Mouse (Mus musculus): ENCODE measurements around the gene Rhobtb3. TPM values are rescaled to one million over a fixed set of nuclear protein-coding genes. Genes with fewer than 3 reads are reported as not detected.

The Rhobtb3 gene
- total RNA-seq, 2 experiments from 2014 or later, result 0.30 to 1.3 TPM

DNA sequence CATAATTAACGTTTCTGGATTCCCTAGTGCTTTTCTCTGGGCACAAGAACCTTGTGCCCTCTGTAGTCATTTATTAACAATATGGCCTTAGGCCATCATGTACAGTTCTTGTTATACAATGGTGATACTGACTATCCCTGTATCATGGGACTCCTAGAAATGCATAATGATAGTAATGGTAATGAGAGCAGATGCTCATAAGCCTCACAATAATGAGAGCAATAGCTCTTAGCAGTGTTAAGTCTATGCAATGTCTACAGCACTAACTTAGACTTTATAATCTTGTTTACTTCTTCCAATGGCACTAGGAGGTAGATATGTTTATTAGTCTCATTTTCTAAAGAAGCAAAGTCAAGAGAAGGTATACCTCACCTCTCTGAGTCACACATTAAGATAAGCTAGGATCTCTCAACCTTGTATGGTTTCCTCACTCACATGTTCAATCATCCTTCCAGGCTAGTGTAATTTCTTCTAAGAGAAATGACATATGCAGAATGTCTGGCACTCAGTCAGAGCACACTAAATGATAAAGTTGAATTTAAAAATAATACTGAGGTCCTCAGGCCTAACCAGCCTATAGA lies 84.4 kb downstream of the Rhobtb3 start:
- no peak for ATAC-seq (replicated peaks; ENCODE audit: low FRiP score, poor library complexity, severe bottlenecking)

DNA sequence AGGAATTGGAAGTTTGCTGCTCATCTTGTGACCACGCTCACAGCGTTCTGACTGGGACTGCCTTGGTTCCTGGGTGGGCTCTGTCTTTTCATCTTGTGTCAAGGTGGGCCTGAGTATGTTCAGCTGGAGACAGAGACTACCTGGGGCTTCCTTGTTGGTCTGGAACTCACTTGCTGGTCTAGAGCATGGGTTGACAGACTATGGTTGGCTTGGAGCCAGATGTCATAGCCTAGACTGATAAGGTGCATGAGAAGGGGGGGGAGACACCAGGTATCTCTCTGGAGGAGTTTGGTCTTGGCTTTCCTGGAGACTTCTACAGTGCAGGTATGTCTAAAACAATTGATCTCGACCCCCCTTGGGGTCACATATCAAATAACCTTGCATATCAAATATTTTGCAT lies 90.6 kb downstream of the Rhobtb3 start:
- no peak for ATAC-seq (replicated peaks; ENCODE audit: low FRiP score, poor library complexity, severe bottlenecking)

DNA sequence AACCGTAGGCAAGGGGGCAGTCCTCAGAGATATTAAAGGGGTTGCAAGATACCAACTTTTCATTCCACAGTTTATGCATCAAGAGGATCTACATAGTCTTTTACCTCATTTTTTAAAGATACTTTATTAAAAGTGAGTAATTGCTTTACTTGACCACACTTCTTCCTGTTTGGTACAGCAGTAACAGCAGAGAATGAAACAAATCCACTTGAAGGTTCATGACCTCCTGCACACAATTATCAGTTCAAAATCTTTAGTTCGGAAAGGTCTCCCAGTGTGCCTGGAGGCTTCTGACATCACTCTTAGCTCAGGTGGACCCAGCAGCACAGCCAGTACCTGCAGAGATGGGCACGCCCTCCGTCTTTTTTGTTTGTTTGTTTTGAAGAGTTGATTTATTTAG lies 91.7 kb downstream of the Rhobtb3 start:
- ATAC-seq (replicated peaks; ENCODE audit: low FRiP score, poor library complexity, severe bottlenecking), result no peak

DNA sequence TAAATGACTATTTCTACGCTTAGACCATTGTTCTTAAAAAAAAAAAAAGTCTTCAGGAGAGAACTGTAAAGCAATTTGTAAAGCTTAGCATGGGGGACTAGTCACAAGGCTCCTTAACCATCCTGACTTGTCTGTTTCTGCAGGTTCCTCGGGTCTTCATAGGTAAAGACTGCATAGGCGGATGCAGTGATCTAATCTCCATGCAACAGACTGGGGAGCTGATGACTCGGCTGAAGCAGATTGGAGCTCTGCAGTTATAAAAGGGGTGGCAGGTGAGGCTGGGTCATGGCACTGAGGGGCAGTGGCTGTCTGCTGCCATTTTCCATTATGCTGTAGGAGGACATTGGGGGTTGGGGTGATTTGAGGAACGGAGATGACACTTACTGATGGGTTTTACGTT lies 96.7 kb downstream of the Rhobtb3 start:
- ATAC-seq (replicated peaks; ENCODE audit: low FRiP score, poor library complexity, severe bottlenecking), result no peak

DNA sequence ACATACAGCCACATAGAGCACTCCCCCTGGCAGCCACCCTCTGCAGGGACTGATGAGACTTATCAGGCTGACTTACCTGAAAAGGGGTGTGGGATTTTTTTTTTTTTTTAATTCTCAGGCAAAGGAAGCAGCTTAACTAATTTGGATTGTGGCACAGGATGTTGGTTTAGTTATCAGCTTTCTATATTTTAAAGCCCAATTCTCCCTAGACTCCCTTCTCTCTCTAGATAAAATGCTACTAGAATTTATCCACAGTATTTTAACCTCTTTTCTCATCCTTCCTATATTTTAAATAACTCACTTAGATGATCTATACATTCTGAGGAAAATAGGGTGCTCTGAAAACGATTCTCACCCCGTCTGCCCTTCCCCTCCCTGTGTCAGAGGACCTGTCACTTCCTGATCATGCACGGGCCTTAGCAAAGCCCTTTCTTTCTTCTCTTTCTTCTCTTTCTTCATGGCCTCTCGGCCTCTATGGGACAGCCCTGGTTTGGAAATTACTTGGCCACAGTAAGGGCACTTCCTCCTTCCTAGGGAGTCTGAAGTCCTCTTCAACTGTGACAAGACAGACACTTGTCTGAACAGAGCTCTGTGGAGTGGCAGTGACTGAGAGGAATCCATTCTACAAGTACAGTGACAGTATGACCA lies 98.1 kb downstream of the Rhobtb3 start:
- no peak for ATAC-seq (replicated peaks; ENCODE audit: low FRiP score, poor library complexity, severe bottlenecking)

DNA sequence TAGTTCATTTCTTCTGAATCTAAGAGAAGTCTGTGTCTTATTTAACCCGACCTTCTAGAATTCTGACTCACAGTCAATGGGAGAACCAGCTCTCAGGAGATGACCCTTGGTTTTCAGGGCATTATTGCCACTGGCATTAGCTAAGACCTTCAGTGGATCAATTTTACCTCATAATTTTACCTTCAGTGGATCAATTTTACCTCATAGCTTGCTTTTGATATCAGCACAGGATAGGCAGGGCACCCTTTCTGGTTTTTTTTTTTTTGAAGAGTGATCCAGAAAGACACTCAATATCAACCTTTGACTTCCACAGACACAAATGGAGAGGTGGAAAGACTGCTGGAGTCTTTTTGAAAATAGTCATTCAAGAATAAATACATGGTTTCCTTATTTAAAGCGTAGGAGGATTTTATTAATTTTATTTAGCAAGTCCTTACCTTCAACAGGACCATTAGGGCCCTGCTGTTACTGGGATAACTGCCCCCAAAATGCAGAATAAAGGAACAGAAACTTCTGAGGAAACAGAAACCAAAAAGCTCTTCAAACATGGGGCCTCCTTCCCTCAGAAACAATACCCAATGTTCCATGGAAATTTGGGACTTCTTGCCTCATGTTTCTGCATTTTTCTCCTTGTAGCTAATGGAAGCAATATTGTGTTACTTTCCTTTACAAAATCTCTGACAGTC lies 98.7 kb downstream of the Rhobtb3 start:
- ATAC-seq (replicated peaks; ENCODE audit: low FRiP score, poor library complexity, severe bottlenecking), result no peak

DNA sequence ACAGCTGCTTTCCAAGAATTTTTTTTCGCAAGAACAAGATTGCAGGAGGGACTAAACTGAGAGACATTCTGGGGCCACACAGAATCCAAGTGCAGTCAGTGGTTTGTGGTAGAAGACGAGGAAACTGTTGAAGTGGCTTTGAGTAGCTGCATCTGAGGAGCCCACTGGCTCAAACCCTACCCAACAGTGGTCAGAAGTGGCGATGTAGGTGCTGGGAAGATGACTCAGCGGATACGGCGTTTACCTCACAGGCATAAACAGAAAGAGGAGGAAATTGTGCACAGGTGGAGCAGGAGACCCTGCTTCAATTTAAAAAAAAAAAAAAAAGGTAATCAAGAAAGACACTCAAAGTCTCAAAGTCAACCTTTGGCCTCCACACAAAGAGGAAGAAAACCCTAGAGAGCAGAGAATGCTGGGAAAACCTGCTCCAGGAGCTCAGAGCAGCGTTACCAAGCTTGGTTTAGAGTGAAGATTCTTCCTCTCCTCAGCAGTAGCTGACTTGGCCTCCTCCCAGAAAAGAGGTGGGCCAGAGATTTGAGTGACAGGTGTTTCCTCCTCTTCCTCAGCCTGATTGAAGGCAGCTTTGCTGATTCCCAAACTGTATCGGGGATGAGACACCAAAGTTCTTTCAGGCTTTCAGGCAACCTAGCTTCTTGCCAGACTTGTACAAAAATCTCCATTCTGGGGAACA lies 99.6 kb downstream of the Rhobtb3 start:
- ATAC-seq (replicated peaks; ENCODE audit: low FRiP score, poor library complexity, severe bottlenecking), result peak; percentile 60

DNA sequence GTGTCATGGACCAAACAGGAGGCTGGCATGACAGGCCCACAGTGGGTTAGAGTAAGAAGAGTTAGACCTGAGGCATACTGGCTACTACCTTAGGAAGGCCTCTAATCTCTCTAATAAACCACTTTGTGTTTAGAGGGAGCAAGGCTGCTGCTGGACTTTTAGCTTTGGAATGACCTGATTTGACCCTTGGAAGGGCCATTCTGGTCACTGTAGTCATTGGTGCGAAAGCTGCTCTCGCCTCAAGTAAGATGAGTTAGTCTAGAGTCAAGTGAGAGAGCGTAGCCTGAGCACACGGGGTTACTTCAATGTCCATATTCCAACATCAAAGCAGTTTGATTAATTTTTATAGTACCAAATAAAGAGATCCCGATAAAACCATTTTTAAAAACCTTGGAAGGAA lies 100.4 kb downstream of the Rhobtb3 start:
- ATAC-seq (replicated peaks; ENCODE audit: low FRiP score, poor library complexity, severe bottlenecking), result no peak

DNA sequence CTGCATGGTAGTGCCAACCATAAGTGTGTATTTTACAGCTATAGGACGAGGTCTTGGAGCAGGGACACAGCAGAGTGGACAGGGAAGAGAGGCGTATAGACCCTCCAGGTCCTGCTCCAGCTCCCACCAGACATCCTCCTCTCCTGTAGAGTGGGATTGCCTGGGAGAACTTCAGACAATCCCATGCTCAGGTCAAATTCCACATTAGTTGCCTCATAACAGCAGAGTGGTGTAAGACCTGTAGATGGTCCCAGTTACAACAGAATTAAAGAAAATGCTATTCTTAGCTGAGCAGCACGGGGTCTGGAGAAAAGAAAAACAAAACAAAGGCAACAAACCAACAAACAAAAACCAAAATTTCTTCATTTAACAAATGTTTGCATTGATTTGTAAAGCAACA lies 101.8 kb downstream of the Rhobtb3 start:
- no peak for ATAC-seq (replicated peaks; ENCODE audit: low FRiP score, poor library complexity, severe bottlenecking)

DNA sequence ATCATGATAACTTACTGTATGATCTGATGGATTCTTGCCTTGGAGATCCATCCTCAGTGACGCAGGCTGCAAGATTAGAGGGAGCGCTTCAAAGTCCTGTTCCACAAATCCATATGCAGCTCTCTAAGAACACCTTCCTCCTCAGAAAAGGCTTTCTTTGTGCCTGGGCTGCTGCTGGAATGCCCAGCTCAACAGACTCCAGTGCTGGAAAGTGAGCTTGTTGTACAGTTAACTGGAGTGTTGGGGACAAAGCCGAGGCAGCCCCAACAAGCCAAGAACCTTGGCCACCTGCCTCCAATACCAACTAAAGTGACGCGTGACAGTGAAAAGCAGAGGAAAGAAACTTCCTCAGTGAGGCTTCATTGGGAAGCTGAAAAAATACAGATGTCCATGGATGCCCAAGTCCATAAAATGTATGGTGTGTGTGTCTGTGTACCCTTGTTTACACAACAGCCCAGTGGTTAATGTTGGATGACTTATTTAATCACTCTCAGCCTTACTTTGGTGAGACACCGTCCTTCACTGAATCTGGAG lies 102.9 kb downstream of the Rhobtb3 start:
- no peak for ATAC-seq (replicated peaks; ENCODE audit: low FRiP score, poor library complexity, severe bottlenecking)

DNA sequence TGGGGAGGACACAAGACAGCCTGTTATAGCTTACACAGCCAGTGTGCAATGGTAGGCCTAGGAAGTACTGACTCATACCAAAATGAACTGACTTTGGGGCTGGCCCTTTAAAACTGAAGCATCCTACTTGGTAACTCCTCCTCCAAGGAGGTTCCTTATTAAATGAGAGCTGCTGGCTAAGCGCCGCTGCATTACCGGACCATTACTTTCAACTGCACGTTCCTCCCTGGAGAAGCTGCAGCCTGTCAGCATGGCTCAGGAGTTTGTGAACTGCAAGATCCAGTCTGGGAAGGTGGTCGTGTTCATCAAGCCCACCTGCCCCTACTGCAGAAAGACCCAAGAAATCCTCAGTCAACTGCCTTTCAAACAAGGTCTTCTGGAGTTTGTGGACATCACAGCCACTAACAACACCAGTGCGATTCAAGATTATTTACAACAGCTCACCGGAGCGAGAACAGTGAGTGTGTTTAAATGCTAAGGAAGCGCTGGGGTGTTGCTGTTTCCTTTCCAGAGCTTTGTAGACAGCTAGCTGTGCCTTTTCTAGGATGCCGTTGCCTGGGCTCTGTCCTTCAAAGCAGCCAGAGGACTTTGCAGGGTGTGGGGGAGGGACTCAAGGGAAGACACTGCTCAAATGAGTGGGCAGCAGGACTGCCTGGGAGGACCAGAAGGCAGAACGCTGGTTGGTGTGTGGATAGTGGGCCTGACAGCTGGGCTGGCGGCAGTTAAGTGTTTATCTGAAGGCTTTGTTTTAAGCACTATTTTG lies 103.8 kb downstream of the Rhobtb3 start, which contains the start of gene Glrx:
Gene Glrx (plus strand): TSS at position 150 of the 763 bp plus-strand sequence.
- ATAC-seq (replicated peaks; ENCODE audit: low FRiP score, poor library complexity, severe bottlenecking), result peak; percentile 80

DNA sequence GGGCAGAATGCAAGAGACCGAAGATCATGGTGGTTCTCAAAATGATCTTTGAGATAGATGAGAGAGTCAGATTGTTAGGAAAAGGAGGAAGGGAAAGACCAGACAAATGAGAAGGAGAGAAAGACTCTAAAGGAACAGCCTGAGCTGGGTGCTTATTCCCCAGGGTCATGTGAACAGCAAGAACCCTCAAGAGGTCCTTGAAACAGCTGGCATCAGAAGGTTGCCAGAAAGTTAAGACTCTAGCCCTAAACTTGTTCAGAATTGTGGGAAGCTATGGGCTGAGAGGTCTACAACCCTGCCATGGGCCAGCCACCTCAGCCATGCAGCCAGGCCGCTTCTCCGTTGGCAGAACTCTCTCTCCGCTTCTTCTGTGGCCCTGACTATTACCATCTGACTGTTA lies 105.2 kb downstream of the Rhobtb3 start:
- ATAC-seq (replicated peaks; ENCODE audit: low FRiP score, poor library complexity, severe bottlenecking), result no peak

DNA sequence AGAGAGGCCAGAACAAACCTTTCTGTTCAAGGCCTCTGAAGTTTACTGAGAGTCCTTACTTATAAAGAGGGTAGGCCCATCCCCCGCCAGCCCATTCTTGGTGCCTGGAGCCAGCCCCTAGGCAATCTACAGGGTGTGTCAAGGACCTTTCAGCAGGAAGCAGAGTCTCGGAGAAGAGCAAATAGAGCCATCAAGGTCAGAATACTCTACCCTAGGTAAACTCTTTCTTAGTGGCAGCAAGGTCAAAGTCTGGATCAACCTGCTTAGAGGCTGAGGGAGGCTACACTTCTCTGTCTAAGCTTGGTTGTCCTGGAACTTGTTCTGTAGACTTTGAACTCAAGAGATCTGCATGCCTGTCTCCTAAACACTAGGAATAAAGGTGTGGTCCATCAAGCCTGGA lies 108.3 kb downstream of the Rhobtb3 start:
- no peak for ATAC-seq (replicated peaks; ENCODE audit: low FRiP score, poor library complexity, severe bottlenecking)

DNA sequence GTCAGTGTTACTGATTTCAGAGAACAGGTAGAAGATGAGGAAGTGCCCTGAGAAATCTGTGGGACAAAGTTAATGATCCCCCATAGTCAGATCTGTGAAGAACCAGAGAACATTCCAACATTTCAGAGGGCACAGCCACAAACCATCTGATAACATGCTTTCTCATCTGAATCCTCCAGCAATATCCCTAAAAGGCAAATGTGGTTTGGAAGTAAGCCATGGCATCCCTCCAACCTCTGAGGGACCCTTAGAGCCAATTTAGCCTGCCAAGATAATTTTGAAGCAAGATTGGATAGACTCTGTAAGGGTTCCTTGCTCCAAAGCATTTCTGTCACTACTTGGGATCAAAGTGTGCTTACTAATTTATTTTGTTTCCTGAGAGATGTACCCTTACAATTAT lies 110.2 kb downstream of the Rhobtb3 start:
- no peak for ATAC-seq (replicated peaks; ENCODE audit: low FRiP score, poor library complexity, severe bottlenecking)

DNA sequence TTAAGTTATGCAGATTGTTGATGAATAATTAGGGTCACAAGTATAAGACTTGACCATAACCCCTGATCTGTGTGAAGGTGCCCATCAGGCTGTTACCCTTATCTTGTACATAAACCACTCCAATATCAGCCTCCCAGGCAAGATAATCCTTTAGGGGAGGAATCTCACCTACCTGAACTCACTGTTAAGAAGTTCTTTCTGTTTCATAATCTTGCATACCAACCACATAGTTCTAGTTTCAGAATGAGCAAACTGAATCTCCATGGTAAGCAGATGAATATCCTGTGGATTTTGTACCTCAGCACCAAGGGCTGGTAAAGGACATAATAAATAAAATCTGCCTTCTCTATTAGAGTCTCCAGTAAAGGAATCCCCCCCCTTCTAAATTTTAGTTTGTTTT lies 111.0 kb downstream of the Rhobtb3 start:
- ATAC-seq (replicated peaks; ENCODE audit: low FRiP score, poor library complexity, severe bottlenecking), result no peak

DNA sequence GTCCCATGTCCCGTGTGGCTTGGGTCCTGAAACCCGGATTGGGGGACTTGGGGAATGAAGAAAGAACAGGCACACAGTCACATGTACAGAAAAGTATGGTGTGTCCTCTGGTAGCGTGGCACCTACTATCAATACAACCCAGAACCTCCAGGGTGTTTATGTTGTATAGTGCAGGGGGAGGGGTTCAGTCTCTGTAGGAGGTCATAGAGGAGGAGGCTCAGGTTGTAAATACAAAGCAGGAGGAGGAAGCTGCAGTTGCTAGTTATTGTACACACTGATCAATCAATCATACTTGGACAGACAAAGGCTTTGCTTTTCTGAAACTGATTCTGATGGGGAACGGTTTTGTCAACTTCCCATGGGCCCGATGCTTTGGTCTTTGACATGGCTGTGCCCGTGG lies 112.0 kb downstream of the Rhobtb3 start:
- ATAC-seq (replicated peaks; ENCODE audit: low FRiP score, poor library complexity, severe bottlenecking), result no peak

DNA sequence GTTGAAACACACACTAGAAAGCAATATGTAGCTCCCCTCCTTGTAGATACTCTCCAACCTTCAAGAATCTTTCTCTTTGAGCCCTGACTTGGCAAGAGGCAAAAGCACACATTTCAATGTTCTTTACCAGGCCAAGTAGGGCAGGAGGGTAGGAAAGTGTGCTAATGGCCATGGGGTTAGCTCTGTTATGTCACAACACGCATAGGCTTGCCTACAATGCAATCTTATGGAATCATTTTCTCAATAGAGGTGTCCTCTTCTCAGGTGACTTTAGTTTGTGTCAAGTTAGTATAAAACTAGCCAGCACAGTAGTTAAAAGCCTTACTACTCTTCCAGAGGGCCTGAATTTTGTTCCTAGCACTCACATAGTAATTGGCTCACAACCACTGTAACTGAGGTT lies 113.0 kb downstream of the Rhobtb3 start:
- no peak for ATAC-seq (replicated peaks; ENCODE audit: low FRiP score, poor library complexity, severe bottlenecking)

DNA sequence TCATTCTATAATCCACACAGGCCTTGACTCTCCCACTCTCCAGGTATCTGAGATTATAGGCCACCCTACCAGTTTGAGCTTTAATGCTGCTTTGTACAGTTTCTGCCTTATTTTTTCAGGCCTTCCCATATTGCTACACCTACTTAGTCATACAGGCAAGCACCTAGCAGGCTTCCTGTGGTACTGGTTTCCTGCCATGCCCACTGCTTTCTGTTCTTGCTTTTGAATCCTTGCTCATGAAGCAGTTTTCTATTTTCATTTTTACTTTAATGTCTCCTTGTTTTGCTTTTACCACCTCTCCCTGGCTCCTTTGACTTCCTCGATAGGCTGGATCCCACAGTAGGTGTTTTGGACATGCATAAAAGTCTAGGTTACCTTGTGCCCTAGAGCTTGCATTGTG lies 118.3 kb downstream of the Rhobtb3 start:
- ATAC-seq (replicated peaks; ENCODE audit: low FRiP score, poor library complexity, severe bottlenecking), result no peak

DNA sequence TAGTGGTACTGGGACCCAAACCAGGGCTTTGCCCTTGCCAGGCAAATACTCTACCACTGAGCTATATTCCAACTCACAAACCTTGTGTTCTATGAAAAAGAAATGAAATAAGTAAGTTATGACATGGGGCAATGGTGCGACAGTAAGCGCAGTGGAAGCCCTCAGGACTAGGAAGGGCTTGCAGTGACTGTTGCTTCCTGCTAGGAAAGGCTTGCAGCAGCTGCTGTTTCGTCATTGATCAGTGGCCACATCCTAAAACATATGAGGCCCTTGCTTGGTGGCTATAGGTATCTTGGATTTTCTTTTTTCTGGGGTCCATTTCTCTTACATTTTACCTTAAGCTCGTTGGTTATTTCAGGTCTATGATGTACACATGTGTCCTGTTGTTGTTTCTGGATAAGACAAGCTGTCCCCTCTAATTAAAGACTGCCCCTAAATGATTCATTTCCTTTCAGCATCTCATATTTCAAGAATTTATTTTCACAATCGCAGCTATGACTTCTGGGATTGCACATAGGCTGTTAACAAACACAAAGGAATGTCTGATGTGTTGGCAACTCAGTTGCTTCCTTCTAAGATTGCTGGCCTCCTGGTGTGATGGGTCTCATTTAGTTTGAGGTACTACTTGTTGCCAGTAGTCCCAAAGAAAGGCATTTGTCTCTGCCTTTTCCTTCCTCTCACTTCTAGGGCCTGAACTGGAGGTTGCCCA lies 119.0 kb downstream of the Rhobtb3 start:
- no peak for ATAC-seq (replicated peaks; ENCODE audit: low FRiP score, poor library complexity, severe bottlenecking)

Measured in erythroid progenitor cell, adult 5-6 weeks (primary cell).